Comparison of ENCODE assay signal across 16 mouse cellular contexts in genomic region chr15:91056866-91057342, GRCm38 (mm10). TPM values are rescaled to one million over a fixed set of nuclear protein-coding genes. Genes with fewer than 3 reads are reported as not detected.
DNase-seq lines count a peak whose midpoint lies in the region; ATAC-seq and TF ChIP-seq lines count a peak whose summit lies in the region.
"Had no signal": no experiment of that assay in that cellular context is flagged by ENCODE, and none has a peak within 500 bp of the region (broad histone marks: within the 10 kb centered on the region; RNA-seq: fewer than 3 reads in every experiment).

No protein-coding gene starts in this region.

- no peaks in the 10 kb centered on the region for H3K9me3 ChIP-seq in heart, embryonic 13.5 days
- H3K9me3 ChIP-seq in midbrain, embryonic 10.5 days (replicated peaks): peaks cover 6% of the 10 kb centered on the region; the same call in 1 of the 2 replicates
- H3K9me3 ChIP-seq in midbrain, postnatal 0 days (ENCODE audit: low read length): no peaks in the 10 kb centered on the region
- H3K9me3 ChIP-seq in hindbrain, embryonic 13.5 days: no peaks in the 10 kb centered on the region
- H3K9me3 ChIP-seq in neural tube, embryonic 14.5 days (ENCODE audit: control insufficient read depth, low read length): no peaks in the 10 kb centered on the region
- peaks cover 4% of the 10 kb centered on the region; the same call in 1 of the 2 replicates for H3K9me3 ChIP-seq in kidney, embryonic 16.5 days (ENCODE audit: low read length)
- H3K9me3 ChIP-seq: limb, embryonic 15.5 days had no signal

- no peak for ATAC-seq in heart, embryonic 13.5 days (ENCODE audit: extremely low read depth, insufficient number of reproducible peaks, low FRiP score, low TSS enrichment)
- ATAC-seq in midbrain, postnatal 0 days (ENCODE audit: low FRiP score): no peak
- peak; percentile 46; the same call in 1 of the 2 replicates for ATAC-seq in hindbrain, embryonic 13.5 days (ENCODE audit: low FRiP score)
- 0 out of 2 replicates have a peak, but pooled peaks have one; percentile 9 for ATAC-seq in neural tube, embryonic 14.5 days (ENCODE audit: low read depth)
- ATAC-seq in kidney, embryonic 16.5 days (ENCODE audit: low FRiP score, low TSS enrichment): no peak

- H3K27ac ChIP-seq in heart, embryonic 13.5 days (replicated peaks): 0 out of 2 replicates have a peak overlapping the region, but pooled peaks have one; percentile 28
- H3K27ac ChIP-seq in midbrain, embryonic 10.5 days (replicated peaks): peak overlapping the region; percentile 88
- H3K27ac ChIP-seq in midbrain, postnatal 0 days (ENCODE audit: low read depth, low read length): no peak overlapping the region
- no peak overlapping the region for H3K27ac ChIP-seq in hindbrain, embryonic 13.5 days
- no peak overlapping the region for H3K27ac ChIP-seq in neural tube, embryonic 14.5 days (ENCODE audit: low read depth, low read length)
- no peak overlapping the region for H3K27ac ChIP-seq in kidney, embryonic 16.5 days (ENCODE audit: low read length)
- H3K27ac ChIP-seq: limb, embryonic 15.5 days had no signal

- H3K36me3 ChIP-seq in heart, embryonic 13.5 days: no peaks in the 10 kb centered on the region
- no peaks in the 10 kb centered on the region for H3K36me3 ChIP-seq in midbrain, embryonic 10.5 days
- H3K36me3 ChIP-seq in midbrain, postnatal 0 days (ENCODE audit: insufficient read depth, low read length): no peaks in the 10 kb centered on the region
- no peaks in the 10 kb centered on the region for H3K36me3 ChIP-seq in hindbrain, embryonic 13.5 days
- no peaks in the 10 kb centered on the region for H3K36me3 ChIP-seq in neural tube, embryonic 14.5 days (ENCODE audit: control insufficient read depth, insufficient read depth, low read length)
- no peaks in the 10 kb centered on the region for H3K36me3 ChIP-seq in kidney, embryonic 16.5 days (ENCODE audit: insufficient read depth, low read length)
- H3K36me3 ChIP-seq: limb, embryonic 15.5 days had no signal

- no peak for TF ChIP-seq CTCF in midbrain, postnatal 0 days (IDR thresholded peaks at IDR 0.05)

- WGBS in heart, embryonic 13.5 days: 51% methylated on average over 3 of the region's 3 CpGs
- 70% methylated on average over 3 of the region's 3 CpGs for WGBS in midbrain, embryonic 10.5 days
- 58% methylated on average over 3 of the region's 3 CpGs for WGBS in midbrain, postnatal 0 days
- WGBS in hindbrain, embryonic 13.5 days: 50% methylated on average over 3 of the region's 3 CpGs
- WGBS in neural tube, embryonic 14.5 days: 63% methylated on average over 3 of the region's 3 CpGs
- WGBS in kidney, embryonic 16.5 days: 74% methylated on average over 3 of the region's 3 CpGs

- H3K27me3 ChIP-seq in heart, embryonic 13.5 days (replicated peaks): no peaks in the 10 kb centered on the region
- no peaks in the 10 kb centered on the region for H3K27me3 ChIP-seq in midbrain, embryonic 10.5 days (ENCODE audit: low read depth, poor library complexity, severe bottlenecking)
- no peaks in the 10 kb centered on the region for H3K27me3 ChIP-seq in midbrain, postnatal 0 days (ENCODE audit: insufficient read depth, low read length)
- H3K27me3 ChIP-seq in hindbrain, embryonic 13.5 days: no peaks in the 10 kb centered on the region
- no peaks in the 10 kb centered on the region for H3K27me3 ChIP-seq in neural tube, embryonic 14.5 days (ENCODE audit: control insufficient read depth, insufficient read depth, low read length)
- H3K27me3 ChIP-seq in kidney, embryonic 16.5 days (ENCODE audit: insufficient read depth, low read length): no peaks in the 10 kb centered on the region
- H3K27me3 ChIP-seq: CH12.LX; limb, embryonic 15.5 days had no signal

- H3K4me1 ChIP-seq in heart, embryonic 13.5 days: peaks cover 48% of the 10 kb centered on the region
- H3K4me1 ChIP-seq in midbrain, embryonic 10.5 days: peaks cover 69% of the 10 kb centered on the region
- no peaks in the 10 kb centered on the region for H3K4me1 ChIP-seq in midbrain, postnatal 0 days (ENCODE audit: insufficient read depth, low read length)
- H3K4me1 ChIP-seq in hindbrain, embryonic 13.5 days (replicated peaks): peaks cover 15% of the 10 kb centered on the region
- H3K4me1 ChIP-seq in neural tube, embryonic 14.5 days (ENCODE audit: control insufficient read depth, insufficient read depth, low read length): no peaks in the 10 kb centered on the region
- no peaks in the 10 kb centered on the region for H3K4me1 ChIP-seq in kidney, embryonic 16.5 days (ENCODE audit: insufficient read depth, low read length)
- H3K4me1 ChIP-seq: limb, embryonic 15.5 days had no signal

- intact Hi-C loops in heart, postnatal 25 days (cut with DNase I): no loop called here

- no peak overlapping the region for H3K4me2 ChIP-seq in heart, embryonic 13.5 days
- H3K4me2 ChIP-seq in midbrain, postnatal 0 days (ENCODE audit: low read depth, low read length, poor library complexity, severe bottlenecking): no peak overlapping the region
- no peak overlapping the region for H3K4me2 ChIP-seq in hindbrain, embryonic 13.5 days
- no peak overlapping the region for H3K4me2 ChIP-seq in neural tube, embryonic 14.5 days (ENCODE audit: low read depth, low read length)
- H3K4me2 ChIP-seq in kidney, embryonic 16.5 days (replicated peaks; ENCODE audit: low read depth, low read length): no peak overlapping the region
- H3K4me2 ChIP-seq: limb, embryonic 15.5 days had no signal

- H3K9ac ChIP-seq in heart, embryonic 13.5 days: no peak overlapping the region
- H3K9ac ChIP-seq in midbrain, postnatal 0 days (replicated peaks; ENCODE audit: low read length, poor library complexity, severe bottlenecking): no peak overlapping the region
- H3K9ac ChIP-seq in hindbrain, embryonic 13.5 days: no peak overlapping the region
- no peak overlapping the region for H3K9ac ChIP-seq in neural tube, embryonic 14.5 days (replicated peaks; ENCODE audit: low read depth, low read length)
- no peak overlapping the region for H3K9ac ChIP-seq in kidney, embryonic 16.5 days (replicated peaks; ENCODE audit: low read length)
- H3K9ac ChIP-seq: limb, embryonic 15.5 days had no signal

- H3K4me3 ChIP-seq in heart, embryonic 13.5 days: no peak overlapping the region
- no peak overlapping the region for H3K4me3 ChIP-seq in midbrain, embryonic 10.5 days
- H3K4me3 ChIP-seq in midbrain, postnatal 0 days (ENCODE audit: low read depth, low read length): no peak overlapping the region
- H3K4me3 ChIP-seq in hindbrain, embryonic 13.5 days: no peak overlapping the region
- no peak overlapping the region for H3K4me3 ChIP-seq in neural tube, embryonic 14.5 days (ENCODE audit: low read depth, low read length)
- no peak overlapping the region for H3K4me3 ChIP-seq in kidney, embryonic 16.5 days (ENCODE audit: low read length)
- H3K4me3 ChIP-seq: erythroblast, embryonic 14.5 days; limb, embryonic 15.5 days had no signal

- DNase-seq in heart, postnatal 25 days (ENCODE audit: low spot score): no peak
- DNase-seq in midbrain, embryonic 10.5 days (ENCODE audit: low spot score): no peak
- DNase-seq in midbrain, postnatal 0 days (ENCODE audit: low spot score): no peak
- DNase-seq in kidney, adult 18-20 months: no peak
- DNase-seq: adrenal gland, postnatal 36 days; cerebellum, postnatal 14 days; layer of hippocampus, adult 9-11 months; thymus, adult 2 months had no signal

RNA-seq across cellular contexts. Expression of gene Kif21a, which starts 7.2 kb away (rescaled TPM):
- 4.2 and 4.3 TPM in 2 replicates for polyA plus RNA-seq in heart, embryonic 13.5 days (2015; fragmentation: Nextera tagmentation; extraction: Ambion mirVana)
- total RNA-seq in heart, postnatal 25 days (2021): 10 to 100 TPM; 14.1 to 15.8 TPM
- 42.5 and 50.1 TPM in 2 replicates for polyA plus RNA-seq in midbrain, embryonic 10.5 days (2016; fragmentation: Nextera tagmentation; extraction: Ambion mirVana)
- total RNA-seq in midbrain, postnatal 0 days (2014; rRNA removed): 64.9 and 68.7 TPM in 2 replicates
- 28.4 and 33.2 TPM in 2 replicates for polyA plus RNA-seq in midbrain, postnatal 0 days (2015; fragmentation: Nextera tagmentation; extraction: Ambion mirVana)
- 48.9 and 51.6 TPM in 2 replicates for polyA plus RNA-seq in hindbrain, embryonic 13.5 days (2015; fragmentation: Nextera tagmentation; extraction: Ambion mirVana)
- 55.7 and 59.3 TPM in 2 replicates for polyA plus RNA-seq in neural tube, embryonic 14.5 days (2014; fragmentation: Nextera tagmentation; extraction: Ambion mirVana)
- polyA plus RNA-seq in kidney, embryonic 16.5 days (2015; fragmentation: Nextera tagmentation; extraction: Ambion mirVana): 9.8 and 11.1 TPM in 2 replicates
- total RNA-seq: CH12.LX; megakaryocyte, adult 5-6 weeks had no signal

Comparison
In these comparisons a context has a peak if more than half of its experiments do, and no peak if none do; other contexts are left out.
1. H3K27ac ChIP-seq: peak in heart, embryonic 13.5 days (single experiment) and midbrain, embryonic 10.5 days (single experiment); none in midbrain, postnatal 0 days (single experiment), hindbrain, embryonic 13.5 days (single experiment), neural tube, embryonic 14.5 days (single experiment) and kidney, embryonic 16.5 days (single experiment).
2. ATAC-seq: peak in hindbrain, embryonic 13.5 days (single experiment) and neural tube, embryonic 14.5 days (single experiment); none in heart, embryonic 13.5 days (single experiment), midbrain, postnatal 0 days (single experiment) and kidney, embryonic 16.5 days (single experiment).